Mouse (Mus musculus) stomach, embryonic 14.5 days (tissue): ENCODE measurements around the gene Helt. TPM values are rescaled to one million over a fixed set of nuclear protein-coding genes. Genes with fewer than 3 reads are reported as not detected.

Experiments
- ATAC-seq: fragments of 200-750 bp; cut with Nextera tagmentation; 2 replicates; pipeline ENCODE4 v1.8.0; 2017; ENCODE audit warnings: low read depth, moderate TSS enrichment; ENCODE audit not compliant: insufficient number of reproducible peaks, insufficient read depth, low FRiP score
- H3K27ac ChIP-seq: fragments of 300-500 bp; sonication (generic); 2 replicates; pipeline ENCODE4 v1.5.1; 2014; ENCODE audit warnings: mild to moderate bottlenecking, low read length, moderate library complexity, mixed read lengths
- H3K27me3 ChIP-seq: fragments of 300-500 bp; sonication (generic); 2 replicates; pipeline ENCODE4 v1.6.1; 2014; ENCODE audit warnings: low read length, control low read depth, mixed read lengths; ENCODE audit not compliant: control insufficient read depth, insufficient read depth
- H3K36me3 ChIP-seq: fragments of 300-500 bp; sonication (generic); 2 replicates; pipeline ENCODE4 v1.6.1; 2014; ENCODE audit warnings: mild to moderate bottlenecking, control low read depth, low read length, moderate library complexity, mixed read lengths; ENCODE audit not compliant: control insufficient read depth, insufficient read depth
- H3K4me1 ChIP-seq: fragments of 300-500 bp; sonication (generic); 2 replicates; pipeline ENCODE4 v1.6.1; 2014; ENCODE audit warnings: low read length, control low read depth, mixed read lengths; ENCODE audit not compliant: control insufficient read depth, insufficient read depth
- H3K4me2 ChIP-seq: fragments of 300-500 bp; sonication (generic); replicated peaks from 2 replicates; pipeline ENCODE4 v1.6.1; 2014; ENCODE audit warnings: low read depth, low read length, control low read depth
- H3K4me3 ChIP-seq: fragments of 300-500 bp; sonication (generic); 2 replicates; pipeline ENCODE4 v1.5.1; 2014; ENCODE audit warnings: low read depth, low read length, control low read depth
- H3K9ac ChIP-seq: fragments of 300-500 bp; sonication (generic); replicated peaks from 2 replicates; pipeline ENCODE4 v1.6.1; 2014; ENCODE audit warnings: low read depth, mild to moderate bottlenecking, control low read depth, low read length, moderate library complexity, mixed read lengths
- H3K9me3 ChIP-seq: fragments of 300-500 bp; sonication (generic); 2 replicates; pipeline ENCODE4 v1.6.1; 2016; ENCODE audit warnings: low read depth, low read length, control low read depth; ENCODE audit not compliant: control insufficient read depth
- WGBS: fragments of 180-500 bp; shearing (Covaris S2); extraction: QIAGEN DNeasy Blood & Tissue Kit; methylation state at CpG from one replicate; pipeline ENCODE4 v1.1.7; 2014; 5-methylcytosine and 5-hydroxymethylcytosine counted together
- polyA plus RNA-seq: library from polyadenylated mRNA; unstranded; fragments of >200 nt; fragmentation: Nextera tagmentation; extraction: Ambion mirVana; gene quantifications from 2 replicates; pipeline ENCODE4 v1.2.1, GENCODE M21; 2014

The Helt gene
- polyA plus RNA-seq, 1 experiment from 2014 or later, result not detected

- Histone ChIP-seq H3K27ac (no peak overlapping the region), H3K4me2 (no peak overlapping the region), H3K9ac (no peak overlapping the region), H3K4me3 (no peak overlapping the region), H3K36me3 (no peaks in the 10 kb centered on the region), H3K9me3 (no peaks in the 10 kb centered on the region), H3K27me3 (no peaks in the 10 kb centered on the region), H3K4me1 (no peaks in the 10 kb centered on the region)
- peak; percentile 75; the same call in 1 of the 2 replicates for ATAC-seq
- WGBS, result 12% methylated on average over 10 of the region's 10 CpGs
Measured at GRCm38 (mm10) chr8:46311159-46311558, 16.7 kb upstream of the Helt start.

- WGBS, result 75% methylated on average over 2 of the region's 2 CpGs
- Histone ChIP-seq H3K9ac (no peak overlapping the region), H3K36me3 (no peaks in the 10 kb centered on the region), H3K27ac (no peak overlapping the region), H3K27me3 (no peaks in the 10 kb centered on the region), H3K9me3 (no peaks in the 10 kb centered on the region), H3K4me2 (no peak overlapping the region), H3K4me1 (no peaks in the 10 kb centered on the region), H3K4me3 (no peak overlapping the region)
- ATAC-seq, result no peak
Measured at GRCm38 (mm10) chr8:46308189-46308588, 13.7 kb upstream of the Helt start.

- no peaks in the 10 kb centered on the region for H3K27me3 ChIP-seq
- 0 out of 2 replicates have a peak, but pooled peaks have one; percentile 6 for ATAC-seq
- H3K9ac ChIP-seq, result no peak overlapping the region
- no peaks in the 10 kb centered on the region for H3K4me1 ChIP-seq
- no peaks in the 10 kb centered on the region for H3K36me3 ChIP-seq
- H3K27ac ChIP-seq, result no peak overlapping the region
- no peak overlapping the region for H3K4me2 ChIP-seq
- H3K4me3 ChIP-seq, result no peak overlapping the region
- H3K9me3 ChIP-seq, result no peaks in the 10 kb centered on the region
- 5% methylated on average over 9 of the region's 9 CpGs for WGBS
Measured at GRCm38 (mm10) chr8:46305733-46306349, 11.4 kb upstream of the Helt start.

GRCm38 (mm10) chr8:46302121-46302520, 7.7 kb upstream of the Helt start:
- ATAC-seq, result no peak
- 93% methylated on average over 9 of the region's 9 CpGs for WGBS
- no peak overlapping the region for H3K27ac ChIP-seq
- H3K4me3 ChIP-seq, result no peak overlapping the region
- no peaks in the 10 kb centered on the region for H3K36me3 ChIP-seq
- H3K4me2 ChIP-seq, result no peak overlapping the region
- no peaks in the 10 kb centered on the region for H3K4me1 ChIP-seq
- H3K27me3 ChIP-seq, result no peaks in the 10 kb centered on the region
- no peak overlapping the region for H3K9ac ChIP-seq
- no peaks in the 10 kb centered on the region for H3K9me3 ChIP-seq

- Histone ChIP-seq H3K27ac (no peak overlapping the region), H3K4me2 (no peak overlapping the region), H3K4me1 (no peaks in the 10 kb centered on the region), H3K9ac (no peak overlapping the region), H3K9me3 (no peaks in the 10 kb centered on the region), H3K36me3 (no peaks in the 10 kb centered on the region), H3K4me3 (no peak overlapping the region), H3K27me3 (peaks cover 32% of the 10 kb centered on the region)
- WGBS, result 40% methylated on average over 7 of the region's 7 CpGs
- no peak for ATAC-seq
Measured at GRCm38 (mm10) chr8:46298847-46299246, 4.4 kb upstream of the Helt start.

- Histone ChIP-seq H3K4me3 (no peak overlapping the region), H3K9me3 (no peaks in the 10 kb centered on the region), H3K4me2 (no peak overlapping the region), H3K4me1 (peaks cover 3% of the 10 kb centered on the region; the same call in 1 of the 2 replicates), H3K27ac (no peak overlapping the region), H3K36me3 (no peaks in the 10 kb centered on the region), H3K27me3 (peaks cover 55% of the 10 kb centered on the region), H3K9ac (no peak overlapping the region)
- WGBS, result 3% methylated on average over 11 of the region's 11 CpGs
- ATAC-seq, result no peak
Measured at GRCm38 (mm10) chr8:46296551-46296950, 2.1 kb upstream of the Helt start.

- H3K36me3 ChIP-seq, result no peaks in the 10 kb centered on the region
- H3K27me3 ChIP-seq, result peaks cover 60% of the 10 kb centered on the region
- H3K9me3 ChIP-seq, result no peaks in the 10 kb centered on the region
- no peak overlapping the region for H3K4me2 ChIP-seq
- no peak overlapping the region for H3K27ac ChIP-seq
- WGBS, result under 1% methylated on average over 8 of the region's 8 CpGs
- ATAC-seq, result no peak
- peaks cover 3% of the 10 kb centered on the region; the same call in 1 of the 2 replicates for H3K4me1 ChIP-seq
- no peak overlapping the region for H3K9ac ChIP-seq
- H3K4me3 ChIP-seq, result no peak overlapping the region
Measured at GRCm38 (mm10) chr8:46295951-46296350, 1.5 kb upstream of the Helt start.

- no peaks in the 10 kb centered on the region for H3K9me3 ChIP-seq
- WGBS, result under 1% methylated on average over 14 of the region's 14 CpGs
- ATAC-seq, result no peak
Measured at GRCm38 (mm10) chr8:46295101-46295534, 647 bp upstream of the Helt start.

GRCm38 (mm10) chr8:46293741-46294151, 725 bp downstream of the Helt start:
- no peak overlapping the region for H3K4me2 ChIP-seq
- no peak overlapping the region; the same call in 1 of the 2 replicates for H3K9ac ChIP-seq
- peaks cover 71% of the 10 kb centered on the region for H3K27me3 ChIP-seq
- H3K27ac ChIP-seq, result no peak overlapping the region
- ATAC-seq, result no peak
- H3K36me3 ChIP-seq, result no peaks in the 10 kb centered on the region
- peaks cover 3% of the 10 kb centered on the region; the same call in 1 of the 2 replicates for H3K4me1 ChIP-seq
- no peak overlapping the region for H3K4me3 ChIP-seq
- under 1% methylated on average over 16 of the region's 16 CpGs for WGBS
- no peaks in the 10 kb centered on the region for H3K9me3 ChIP-seq

More at GRCm38 (mm10) chr8:46295101-46295534, 647 bp upstream of the Helt start:
- H3K36me3 ChIP-seq, result no peaks in the 10 kb centered on the region
- peaks cover 3% of the 10 kb centered on the region; the same call in 1 of the 2 replicates for H3K4me1 ChIP-seq
- H3K9ac ChIP-seq, result no peak overlapping the region
- H3K4me3 ChIP-seq, result no peak overlapping the region
- no peak overlapping the region for H3K27ac ChIP-seq
- peaks cover 67% of the 10 kb centered on the region for H3K27me3 ChIP-seq
- no peak overlapping the region for H3K4me2 ChIP-seq
